Mouse (Mus musculus): Measurements from ENCODE around the gene Trmt112. TPM values are rescaled to one million over a fixed set of nuclear protein-coding genes. Genes with fewer than 3 reads are reported as not detected.

Trmt112 gene
- polyA plus RNA-seq, 1 experiment, result 183 TPM

DNA sequence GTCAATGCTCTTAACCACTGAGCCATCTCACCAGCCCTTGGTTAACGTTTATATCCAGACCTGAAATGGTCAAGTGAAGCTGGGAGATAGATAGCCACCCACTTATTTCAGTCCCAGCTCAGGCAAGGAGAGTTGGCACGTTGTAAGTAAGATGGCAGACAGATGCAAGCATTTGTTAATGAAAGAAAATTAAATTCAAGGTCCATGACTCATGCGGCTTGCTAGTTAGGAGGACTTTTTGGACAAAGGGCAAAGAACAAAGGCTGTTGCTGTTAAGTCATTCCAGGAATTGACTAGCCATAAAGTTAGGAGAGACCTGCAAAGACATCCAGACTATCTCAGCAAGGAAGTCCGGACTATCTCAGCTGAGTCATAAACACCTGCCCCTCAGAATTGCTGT is 9.9 kb upstream of the Trmt112 start:
- WGBS, result 94% methylated on average over 4 of the region's 4 CpGs
- Histone ChIP-seq H3K27me3 (ENCODE audit: control insufficient read depth, insufficient read depth, low read length) (no peaks in the 10 kb centered on the region), H3K27ac (ENCODE audit: control insufficient read depth, insufficient read depth, low read length) (no peak overlapping the region), H3K4me1 (replicated peaks; ENCODE audit: control insufficient read depth, insufficient read depth, low read length) (peaks cover 4% of the 10 kb centered on the region; the same call in 1 of the 2 replicates), H3K36me3 (ENCODE audit: control insufficient read depth, insufficient read depth, low read length) (no peaks in the 10 kb centered on the region), H3K4me3 (ENCODE audit: control insufficient read depth, insufficient read depth, low read length) (no peak overlapping the region)
- DNase-seq, result no peak
- TF ChIP-seq POLR2A (IDR thresholded peaks at IDR 0.05; ENCODE audit: control insufficient read depth, extremely low read depth, insufficient read depth, low read length, poor library complexity), result no peak
- no peak for TF ChIP-seq CTCF (IDR thresholded peaks at IDR 0.05; ENCODE audit: borderline replicate concordance, control insufficient read depth, extremely low read depth, insufficient read depth, low read length, poor library complexity)

DNA sequence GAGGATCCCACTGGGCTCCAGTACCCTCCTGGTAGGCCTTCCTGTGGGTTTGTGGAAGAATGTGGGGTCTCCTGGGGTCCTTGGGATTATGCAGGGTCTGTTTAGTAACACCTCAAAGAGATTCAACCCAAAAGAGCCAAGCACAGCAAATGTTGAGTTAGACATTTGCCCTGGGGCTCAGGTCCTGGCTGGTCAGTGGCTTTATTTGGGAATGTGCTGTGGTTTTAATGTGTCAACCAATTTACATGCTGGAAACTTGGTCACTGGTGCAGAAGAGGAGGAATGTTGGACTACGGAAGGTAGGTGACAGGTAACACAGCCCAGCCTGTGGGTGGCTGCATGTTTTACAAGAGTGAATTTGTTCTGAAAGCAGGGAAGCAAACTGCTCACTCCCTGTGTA is 6.5 kb upstream of the Trmt112 start:
- TF ChIP-seq CTCF (IDR thresholded peaks at IDR 0.05; ENCODE audit: borderline replicate concordance, control insufficient read depth, extremely low read depth, insufficient read depth, low read length, poor library complexity) (no peak), POLR2A (IDR thresholded peaks at IDR 0.05; ENCODE audit: control insufficient read depth, extremely low read depth, insufficient read depth, low read length, poor library complexity) (no peak)
- WGBS, result 98% methylated on average over 1 of the region's 1 CpGs
- DNase-seq, result no peak
- Histone ChIP-seq H3K36me3 (ENCODE audit: control insufficient read depth, insufficient read depth, low read length) (no peaks in the 10 kb centered on the region), H3K4me1 (replicated peaks; ENCODE audit: control insufficient read depth, insufficient read depth, low read length) (peaks cover 4% of the 10 kb centered on the region), H3K27me3 (ENCODE audit: control insufficient read depth, insufficient read depth, low read length) (no peaks in the 10 kb centered on the region), H3K4me3 (ENCODE audit: control insufficient read depth, insufficient read depth, low read length) (no peak overlapping the region), H3K27ac (ENCODE audit: control insufficient read depth, insufficient read depth, low read length) (no peak overlapping the region)

DNA sequence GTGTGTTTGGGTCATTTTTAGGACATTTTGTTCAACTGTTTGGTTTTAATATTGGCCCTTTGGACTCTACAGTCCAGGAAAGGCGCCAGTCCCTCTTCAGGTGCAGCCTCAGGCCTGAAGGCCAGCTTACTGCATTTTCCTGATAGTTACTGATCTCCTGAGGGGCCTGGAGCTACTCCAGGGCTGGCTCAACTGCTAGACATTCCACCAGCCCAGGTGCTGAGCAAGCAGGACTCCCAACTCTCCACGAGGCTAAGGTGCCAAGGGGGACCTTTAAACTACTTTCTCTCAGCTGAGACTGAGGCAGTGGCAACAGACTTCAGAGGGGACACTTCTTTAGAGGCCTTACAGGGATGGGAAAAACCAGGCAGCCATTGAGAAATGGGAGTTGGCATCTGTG is 4.7 kb upstream of the Trmt112 start:
- H3K36me3 ChIP-seq (ENCODE audit: control insufficient read depth, insufficient read depth, low read length), result no peaks in the 10 kb centered on the region
- no peak for TF ChIP-seq POLR2A (IDR thresholded peaks at IDR 0.05; ENCODE audit: control insufficient read depth, extremely low read depth, insufficient read depth, low read length, poor library complexity)
- no peak for TF ChIP-seq CTCF (IDR thresholded peaks at IDR 0.05; ENCODE audit: borderline replicate concordance, control insufficient read depth, extremely low read depth, insufficient read depth, low read length, poor library complexity)
- 92% methylated on average over 2 of the region's 2 CpGs for WGBS
- no peak overlapping the region for H3K4me3 ChIP-seq (ENCODE audit: control insufficient read depth, insufficient read depth, low read length)
- H3K27ac ChIP-seq (ENCODE audit: control insufficient read depth, insufficient read depth, low read length), result no peak overlapping the region
- H3K4me1 ChIP-seq (replicated peaks; ENCODE audit: control insufficient read depth, insufficient read depth, low read length), result peaks cover 9% of the 10 kb centered on the region
- H3K27me3 ChIP-seq (ENCODE audit: control insufficient read depth, insufficient read depth, low read length), result no peaks in the 10 kb centered on the region
- DNase-seq, result no peak

DNA sequence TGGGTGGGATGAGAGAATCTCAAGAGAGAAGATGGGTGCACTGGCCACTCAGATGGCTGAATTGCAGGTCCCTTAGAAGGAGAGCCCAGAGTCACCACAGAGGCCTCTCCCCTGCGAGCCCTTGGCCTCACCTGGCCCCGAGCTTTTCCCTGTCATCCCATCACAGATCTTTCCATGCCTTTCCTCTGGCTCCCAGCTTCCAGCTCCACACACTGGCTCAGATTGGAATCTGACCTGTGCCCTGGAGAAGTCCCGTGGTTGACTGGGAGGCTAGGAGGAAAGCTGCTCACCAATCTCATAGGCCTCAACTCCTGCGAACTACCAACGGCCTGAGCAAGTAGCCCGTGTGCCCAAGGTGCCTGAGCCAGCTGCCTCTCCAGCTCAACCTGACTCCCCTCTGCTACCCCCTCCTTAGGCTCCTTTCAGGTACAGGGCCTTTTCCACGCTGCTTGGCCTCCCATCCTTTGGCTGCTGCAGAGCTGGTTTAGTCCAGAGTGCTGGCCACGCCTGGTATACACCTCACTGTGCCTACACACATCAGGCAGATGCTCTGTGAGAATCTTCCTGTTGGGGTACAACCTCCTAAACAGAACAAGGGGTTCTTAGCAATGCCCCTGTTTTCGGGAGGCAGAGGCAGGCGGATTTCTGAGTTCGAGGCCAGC is 3.9 kb upstream of the Trmt112 start:
- Histone ChIP-seq H3K4me1 (replicated peaks; ENCODE audit: control insufficient read depth, insufficient read depth, low read length) (peaks cover 11% of the 10 kb centered on the region), H3K36me3 (ENCODE audit: control insufficient read depth, insufficient read depth, low read length) (no peaks in the 10 kb centered on the region), H3K4me3 (ENCODE audit: control insufficient read depth, insufficient read depth, low read length) (no peak overlapping the region), H3K27me3 (ENCODE audit: control insufficient read depth, insufficient read depth, low read length) (no peaks in the 10 kb centered on the region), H3K27ac (ENCODE audit: control insufficient read depth, insufficient read depth, low read length) (no peak overlapping the region)
- TF ChIP-seq CTCF (IDR thresholded peaks at IDR 0.05; ENCODE audit: borderline replicate concordance, control insufficient read depth, extremely low read depth, insufficient read depth, low read length, poor library complexity) (no peak), POLR2A (IDR thresholded peaks at IDR 0.05; ENCODE audit: control insufficient read depth, extremely low read depth, insufficient read depth, low read length, poor library complexity) (no peak)
- 95% methylated on average over 11 of the region's 11 CpGs for WGBS
- no peak for DNase-seq

DNA sequence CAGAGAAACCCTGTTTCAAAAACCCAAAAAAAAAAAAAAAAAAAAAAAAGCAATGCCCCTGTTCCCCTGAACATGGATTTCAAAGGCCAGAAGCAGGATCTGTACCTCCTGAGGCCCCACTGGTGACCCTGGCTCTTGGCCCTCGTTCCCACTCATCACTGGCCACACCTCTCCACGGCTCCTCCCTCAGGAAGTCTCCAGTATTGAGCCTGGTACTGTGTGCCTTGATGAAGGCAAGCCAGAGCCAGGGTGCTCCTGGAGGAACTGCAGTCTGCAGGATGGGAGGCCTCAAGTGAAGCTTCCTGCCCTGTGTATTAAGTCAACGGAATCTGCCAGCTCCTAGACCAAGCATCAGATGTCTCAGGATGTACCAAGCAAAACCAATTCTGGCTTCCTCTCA is 3.3 kb upstream of the Trmt112 start:
- 87% methylated on average over 3 of the region's 3 CpGs for WGBS
- H3K4me3 ChIP-seq (ENCODE audit: control insufficient read depth, insufficient read depth, low read length), result no peak overlapping the region
- H3K36me3 ChIP-seq (ENCODE audit: control insufficient read depth, insufficient read depth, low read length), result no peaks in the 10 kb centered on the region
- no peak for DNase-seq
- H3K4me1 ChIP-seq (replicated peaks; ENCODE audit: control insufficient read depth, insufficient read depth, low read length), result peaks cover 14% of the 10 kb centered on the region
- H3K27ac ChIP-seq (ENCODE audit: control insufficient read depth, insufficient read depth, low read length), result no peak overlapping the region
- H3K27me3 ChIP-seq (ENCODE audit: control insufficient read depth, insufficient read depth, low read length), result no peaks in the 10 kb centered on the region
- no peak for TF ChIP-seq POLR2A (IDR thresholded peaks at IDR 0.05; ENCODE audit: control insufficient read depth, extremely low read depth, insufficient read depth, low read length, poor library complexity)
- no peak for TF ChIP-seq CTCF (IDR thresholded peaks at IDR 0.05; ENCODE audit: borderline replicate concordance, control insufficient read depth, extremely low read depth, insufficient read depth, low read length, poor library complexity)

DNA sequence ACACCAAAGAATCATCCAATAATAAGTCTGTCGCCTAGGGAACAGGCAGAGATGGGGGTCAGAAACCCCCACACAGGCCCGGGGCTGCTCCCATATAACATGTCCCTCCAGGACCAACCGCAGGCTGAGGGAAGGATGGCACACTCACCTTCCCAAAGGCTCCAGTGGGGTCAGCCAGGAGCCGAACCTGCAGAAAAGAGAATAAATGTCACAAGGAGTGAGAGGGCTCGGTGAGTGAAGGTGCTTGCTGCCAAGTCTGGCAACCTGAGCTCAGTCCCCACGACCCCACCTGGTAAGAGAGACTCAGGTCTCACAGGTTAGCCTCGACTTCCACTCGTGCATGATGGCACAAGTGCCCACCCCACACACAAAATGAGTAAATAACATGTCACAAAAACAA is 2.4 kb upstream of the Trmt112 start:
- no peak for DNase-seq
- H3K27me3 ChIP-seq (ENCODE audit: control insufficient read depth, insufficient read depth, low read length), result no peaks in the 10 kb centered on the region
- H3K36me3 ChIP-seq (ENCODE audit: control insufficient read depth, insufficient read depth, low read length), result no peaks in the 10 kb centered on the region
- no peak overlapping the region for H3K4me3 ChIP-seq (ENCODE audit: control insufficient read depth, insufficient read depth, low read length)
- peaks cover 14% of the 10 kb centered on the region for H3K4me1 ChIP-seq (replicated peaks; ENCODE audit: control insufficient read depth, insufficient read depth, low read length)
- WGBS, result 92% methylated on average over 8 of the region's 8 CpGs
- no peak overlapping the region for H3K27ac ChIP-seq (ENCODE audit: control insufficient read depth, insufficient read depth, low read length)
- TF ChIP-seq POLR2A (IDR thresholded peaks at IDR 0.05; ENCODE audit: control insufficient read depth, extremely low read depth, insufficient read depth, low read length, poor library complexity) (no peak), CTCF (IDR thresholded peaks at IDR 0.05; ENCODE audit: borderline replicate concordance, control insufficient read depth, extremely low read depth, insufficient read depth, low read length, poor library complexity) (no peak)

Data from thymus, adult 2 months (tissue).